Mouse (Mus musculus): ENCODE results near the gene Gm21904. TPM values are rescaled to one million over a fixed set of nuclear protein-coding genes. Genes with fewer than 3 reads are reported as not detected.
"Not testable (repeated sequence)": the region's sequence is repeated elsewhere in the genome, so short reads cannot be mapped to it uniquely, and the experiment has no call there.

Gm21904 gene
- polyA plus RNA-seq (2015; fragmentation: Nextera tagmentation; extraction: Ambion mirVana): not detected in 2 replicates

DNA sequence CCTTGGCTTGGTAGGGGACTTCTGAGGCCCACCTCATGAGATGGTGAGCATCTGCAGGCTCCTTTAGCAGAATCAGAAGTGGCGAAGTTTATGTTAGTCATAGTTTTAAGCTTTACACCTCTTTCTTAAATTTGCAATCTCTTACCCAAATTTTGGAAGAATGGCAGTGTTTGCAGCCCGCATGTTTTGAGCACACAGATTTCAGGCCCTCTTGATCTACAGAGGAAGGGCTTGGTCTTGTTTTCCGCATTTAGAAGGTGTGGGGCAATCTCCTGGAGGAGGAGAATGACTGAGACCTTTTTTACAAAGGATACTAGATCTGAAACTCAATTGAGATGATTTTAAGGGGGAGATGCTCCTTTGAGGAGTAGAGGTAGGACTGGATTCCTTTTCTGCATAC is at the start of gene Gm21904:
Gene Gm21904, minus strand, starts transcription at position 101 of the 400 bp plus-strand sequence.
- not testable (repeated sequence) for H3K9me3 ChIP-seq (ENCODE audit: control insufficient read depth); H3K36me3 ChIP-seq (ENCODE audit: control insufficient read depth, insufficient read depth); H3K9ac ChIP-seq (ENCODE audit: low read depth, low read length); H3K27me3 ChIP-seq (replicated peaks; ENCODE audit: control insufficient read depth, insufficient read depth, low read length); H3K4me1 ChIP-seq (replicated peaks; ENCODE audit: control insufficient read depth, insufficient read depth, low read length); H3K4me3 ChIP-seq (ENCODE audit: low read depth, low read length); H3K27ac ChIP-seq (ENCODE audit: low read depth, low read length); H3K4me2 ChIP-seq (replicated peaks; ENCODE audit: low read depth); ATAC-seq
- no CpG with 5 or more reads among the region's 3 CpGs for WGBS

DNA sequence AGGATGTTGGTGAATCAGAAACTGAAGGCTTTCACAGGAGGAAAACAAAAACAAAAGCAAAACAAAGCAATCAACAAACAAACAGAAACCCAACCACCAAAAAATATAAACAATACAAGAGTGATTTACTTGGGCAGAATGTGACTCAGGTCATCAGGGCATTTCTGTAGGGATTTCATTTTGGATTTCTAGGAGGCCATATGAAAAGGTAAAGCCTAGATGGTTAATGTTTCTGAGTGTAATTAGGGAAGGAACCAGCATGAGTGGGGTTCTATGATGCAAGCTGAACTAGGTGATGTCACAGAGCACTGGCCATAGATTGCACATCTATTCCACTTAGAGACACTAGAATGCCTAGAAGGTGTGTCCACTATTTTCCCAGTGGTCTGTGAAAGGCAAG is 28.4 kb upstream of the Gm21904 start, which contains the start of the genes Gm20772 and Gm20831:
Gene Gm20772, plus strand, starts transcription at position 301 of the 400 bp plus-strand sequence.
Gene Gm20831, plus strand, starts transcription at position 301 of the 400 bp plus-strand sequence.
- ATAC-seq; H3K27me3 ChIP-seq (replicated peaks; ENCODE audit: control insufficient read depth, insufficient read depth, low read length); H3K4me1 ChIP-seq (replicated peaks; ENCODE audit: control insufficient read depth, insufficient read depth, low read length); H3K4me2 ChIP-seq (replicated peaks; ENCODE audit: low read depth); H3K9ac ChIP-seq (ENCODE audit: low read depth, low read length); H3K36me3 ChIP-seq (ENCODE audit: control insufficient read depth, insufficient read depth); H3K9me3 ChIP-seq (ENCODE audit: control insufficient read depth); H3K4me3 ChIP-seq (ENCODE audit: low read depth, low read length); H3K27ac ChIP-seq (ENCODE audit: low read depth, low read length): not testable (repeated sequence)

Other genes starting within 250 kb of the Gm21904 start
- gene Gm20772, start 28.5 kb upstream of the Gm21904 start, polyA plus RNA-seq (2015; fragmentation: Nextera tagmentation; extraction: Ambion mirVana): not detected in 2 replicates
- not detected in 2 replicates for gene Gm20831, start 28.5 kb upstream of the Gm21904 start, polyA plus RNA-seq (2015; fragmentation: Nextera tagmentation; extraction: Ambion mirVana)
- not detected in 2 replicates for gene Srsy, start 91.1 kb upstream of the Gm21904 start, polyA plus RNA-seq (2015; fragmentation: Nextera tagmentation; extraction: Ambion mirVana)
- not detected in 2 replicates for gene Gm21764, start 215.5 kb upstream of the Gm21904 start, polyA plus RNA-seq (2015; fragmentation: Nextera tagmentation; extraction: Ambion mirVana)
- gene Ssty1, start 242.8 kb upstream of the Gm21904 start, polyA plus RNA-seq (2015; fragmentation: Nextera tagmentation; extraction: Ambion mirVana): not detected in 2 replicates

All from intestine, postnatal 0 days (tissue).